Mouse (Mus musculus) 3134 (cell line): ENCODE data around the gene Hira.
"Not testable (repeated sequence)": the region's sequence is repeated elsewhere in the genome, so short reads cannot be mapped to it uniquely, and the experiment has no call there.

Experiments used
- DNase-seq: peaks from one replicate; pipeline ENCODE4 v3.0.0-alpha.2; 2011; ENCODE audit warnings: low spot score; ENCODE audit not compliant: insufficient read length; ENCODE audit errors: extremely low read depth

The Hira gene

GRCm38 (mm10) chr16:18876442-18877308 is at the start of gene Hira, which contains the start of gene Mrpl40:
Gene Hira (plus strand): TSS chr16:18877037.
Gene Mrpl40 (minus strand): TSS chr16:18876862.
- peak; percentile 98 for DNase-seq

- DNase-seq = no peak
These were observed 48.2 kb upstream of the Hira start for GRCm38 (mm10) chr16:18828630-18829029.

GRCm38 (mm10) chr16:18829102-18829501 is 47.7 kb upstream of the Hira start:
- DNase-seq = no peak

GRCm38 (mm10) chr16:18833486-18833885 is 43.4 kb upstream of the Hira start:
- no peak for DNase-seq

- DNase-seq = no peak
These were observed 40.8 kb upstream of the Hira start for GRCm38 (mm10) chr16:18836073-18836467.

GRCm38 (mm10) chr16:18836468-18837208 is 40.2 kb upstream of the Hira start, which contains the start of the genes 2510002D24Rik and Gm28539:
Gene 2510002D24Rik (plus strand): TSS chr16:18836578.
Gene Gm28539 (plus strand): TSS chr16:18836584.
- peak; percentile 89 for DNase-seq

- DNase-seq = no peak
These were observed 38.5 kb upstream of the Hira start for GRCm38 (mm10) chr16:18838346-18838745.

- DNase-seq = no peak
These were observed 30.5 kb upstream of the Hira start for GRCm38 (mm10) chr16:18846301-18846820.

GRCm38 (mm10) chr16:18849521-18850190 is 27.2 kb upstream of the Hira start:
- not testable (repeated sequence) for DNase-seq

GRCm38 (mm10) chr16:18858551-18858950 is 18.3 kb upstream of the Hira start:
- DNase-seq = peak; percentile 24

GRCm38 (mm10) chr16:18860186-18860585 is 16.7 kb upstream of the Hira start:
- peak; percentile 76 for DNase-seq

GRCm38 (mm10) chr16:18870495-18870894 is 6.3 kb upstream of the Hira start:
- not testable (repeated sequence) for DNase-seq

- DNase-seq = no peak
These were observed 771 bp upstream of the Hira start for GRCm38 (mm10) chr16:18876091-18876441.

GRCm38 (mm10) chr16:18877386-18878090 is 701 bp downstream of the Hira start:
- peak; percentile 87 for DNase-seq

- no peak for DNase-seq
These were observed 1.4 kb downstream of the Hira start for GRCm38 (mm10) chr16:18878091-18878720.

GRCm38 (mm10) chr16:18884044-18884443 is 7.2 kb downstream of the Hira start:
- DNase-seq = no peak

GRCm38 (mm10) chr16:18893840-18894372 is 17.1 kb downstream of the Hira start:
- no peak for DNase-seq

- DNase-seq = no peak
These were observed 18.4 kb downstream of the Hira start for GRCm38 (mm10) chr16:18895249-18895648.

- DNase-seq = no peak
These were observed 19.6 kb downstream of the Hira start for GRCm38 (mm10) chr16:18896429-18896828.
